Mouse (Mus musculus): ENCODE measurements at regions not wholly inside any gene's neighbourhood (a gene's known extent, or its start where the extent isn't known, plus 50 kb on each side); places are given as distances from the start of the nearest gene placed in this dataset.

- no peak for TF ChIP-seq EP300 (IDR thresholded peaks at IDR 0.05; ENCODE audit: low read depth)
- no peak for TF ChIP-seq CTCF (IDR thresholded peaks at IDR 0.05; ENCODE audit: low read depth)
These were observed 346.0 kb downstream of the Tm4sf1 start for GRCm38 (mm10) chr3:56955799-56956121.
